Mouse (Mus musculus): ENCODE data around the gene Hprt.
A peak's percentile ranks its signal among the peaks of the same experiment; 100 is the strongest.

- TF ChIP-seq POLR2A (IDR thresholded peaks at IDR 0.05; ENCODE audit: control insufficient read depth, low read depth, low read length) = peak; percentile 48; the same call in 1 of the 2 replicates
- TF ChIP-seq CTCF (IDR thresholded peaks at IDR 0.05; ENCODE audit: control insufficient read depth, insufficient read depth, insufficient replicate concordance, low read depth, low read length) = no peak
Observed at GRCm38 (mm10) chrX:53057054-53057759, 69.3 kb downstream of the Hprt start.

All from testis, adult 2 months (tissue).